Mouse (Mus musculus): ENCODE results near the gene Eef1a1. TPM values are rescaled to one million over a fixed set of nuclear protein-coding genes. Genes with fewer than 3 reads are reported as not detected.

The Eef1a1 gene
- polyA plus RNA-seq (2016; fragmentation: Nextera tagmentation; extraction: Ambion mirVana), result 2,877 and 3,185 TPM in 2 replicates

- H3K4me3 ChIP-seq, result peak within 1 kb of the TSS; percentile 59
- DNase-seq (ENCODE audit: low spot score), result no peak
- WGBS, result 2% methylated on average over 20 of the region's 20 CpGs
- peaks cover 10% of the 10 kb centered on the region for H3K4me1 ChIP-seq
- H3K36me3 ChIP-seq, result no peaks in the 10 kb centered on the region
- no peaks in the 10 kb centered on the region for H3K9me3 ChIP-seq
- H3K27ac ChIP-seq, result peak within 1 kb of the TSS; percentile 89
- H3K27me3 ChIP-seq (ENCODE audit: insufficient read depth, poor library complexity, severe bottlenecking), result no peaks in the 10 kb centered on the region
Measured at GRCm38 (mm10) chr9:78488890-78489420, at the start of gene Eef1a1. Eef1a1 (minus strand) TSS chr9:78489151.

- no peaks in the 10 kb centered on the region for H3K27me3 ChIP-seq (ENCODE audit: insufficient read depth, poor library complexity, severe bottlenecking)
- H3K9me3 ChIP-seq, result no peaks in the 10 kb centered on the region
- H3K4me1 ChIP-seq, result peaks cover 15% of the 10 kb centered on the region
- 29% methylated on average over 6 of the region's 6 CpGs for WGBS
- DNase-seq (ENCODE audit: low spot score), result no peak
- 0 out of 2 replicates have a peak, but pooled peaks cover 2% of the 10 kb centered on the region for H3K36me3 ChIP-seq
- H3K27ac ChIP-seq, result peak overlapping the region; percentile 67
- H3K4me3 ChIP-seq, result no peak overlapping the region
Measured at GRCm38 (mm10) chr9:78538421-78538820, 49.5 kb upstream of the Eef1a1 start.

- Histone ChIP-seq H3K4me1 (peaks cover 15% of the 10 kb centered on the region), H3K27ac (no peak overlapping the region), H3K4me3 (no peak overlapping the region), H3K36me3 (0 out of 2 replicates have a peak, but pooled peaks cover 2% of the 10 kb centered on the region), H3K27me3 (ENCODE audit: insufficient read depth, poor library complexity, severe bottlenecking) (no peaks in the 10 kb centered on the region), H3K9me3 (no peaks in the 10 kb centered on the region)
- no peak for DNase-seq (ENCODE audit: low spot score)
- 75% methylated on average over 9 of the region's 9 CpGs for WGBS
Measured at GRCm38 (mm10) chr9:78537154-78537873, 48.4 kb upstream of the Eef1a1 start.

GRCm38 (mm10) chr9:78534606-78535005 is 45.7 kb upstream of the Eef1a1 start:
- Histone ChIP-seq H3K27ac (no peak overlapping the region), H3K36me3 (0 out of 2 replicates have a peak, but pooled peaks cover 2% of the 10 kb centered on the region), H3K4me3 (no peak overlapping the region), H3K4me1 (peaks cover 19% of the 10 kb centered on the region), H3K9me3 (no peaks in the 10 kb centered on the region), H3K27me3 (ENCODE audit: insufficient read depth, poor library complexity, severe bottlenecking) (no peaks in the 10 kb centered on the region)
- no peak for DNase-seq (ENCODE audit: low spot score)
- WGBS, result 87% methylated on average over 7 of the region's 7 CpGs

- Histone ChIP-seq H3K36me3 (0 out of 2 replicates have a peak, but pooled peaks cover 2% of the 10 kb centered on the region), H3K4me3 (no peak overlapping the region), H3K27ac (no peak overlapping the region), H3K27me3 (ENCODE audit: insufficient read depth, poor library complexity, severe bottlenecking) (no peaks in the 10 kb centered on the region), H3K9me3 (no peaks in the 10 kb centered on the region), H3K4me1 (peaks cover 14% of the 10 kb centered on the region)
- 79% methylated on average over 18 of the region's 18 CpGs for WGBS
- DNase-seq (ENCODE audit: low spot score), result no peak
Measured at GRCm38 (mm10) chr9:78533296-78533935, 44.5 kb upstream of the Eef1a1 start.

GRCm38 (mm10) chr9:78532341-78532819 is 43.4 kb upstream of the Eef1a1 start:
- H3K27me3 ChIP-seq (ENCODE audit: insufficient read depth, poor library complexity, severe bottlenecking), result no peaks in the 10 kb centered on the region
- 72% methylated on average over 9 of the region's 9 CpGs for WGBS
- no peak for DNase-seq (ENCODE audit: low spot score)
- H3K9me3 ChIP-seq, result no peaks in the 10 kb centered on the region
- no peak overlapping the region for H3K27ac ChIP-seq
- H3K4me1 ChIP-seq, result peaks cover 11% of the 10 kb centered on the region
- 0 out of 2 replicates have a peak, but pooled peaks cover 2% of the 10 kb centered on the region for H3K36me3 ChIP-seq
- H3K4me3 ChIP-seq, result no peak overlapping the region

- Histone ChIP-seq H3K27me3 (ENCODE audit: insufficient read depth, poor library complexity, severe bottlenecking) (no peaks in the 10 kb centered on the region), H3K4me1 (peaks cover 9% of the 10 kb centered on the region), H3K4me3 (no peak overlapping the region), H3K36me3 (0 out of 2 replicates have a peak, but pooled peaks cover 2% of the 10 kb centered on the region), H3K27ac (no peak overlapping the region), H3K9me3 (no peaks in the 10 kb centered on the region)
- 48% methylated on average over 5 of the region's 5 CpGs for WGBS
- no peak for DNase-seq (ENCODE audit: low spot score)
Measured at GRCm38 (mm10) chr9:78531816-78532215, 42.9 kb upstream of the Eef1a1 start.

- DNase-seq (ENCODE audit: low spot score), result peak; percentile 87
- no peaks in the 10 kb centered on the region for H3K9me3 ChIP-seq
- no peaks in the 10 kb centered on the region for H3K27me3 ChIP-seq (ENCODE audit: insufficient read depth, poor library complexity, severe bottlenecking)
- H3K4me1 ChIP-seq, result peaks cover 25% of the 10 kb centered on the region
- 4% methylated on average over 16 of the region's 16 CpGs for WGBS
- peak overlapping the region; percentile 65 for H3K4me3 ChIP-seq
- H3K27ac ChIP-seq, result peak overlapping the region; percentile 90
- peaks cover 19% of the 10 kb centered on the region for H3K36me3 ChIP-seq
Measured at GRCm38 (mm10) chr9:78527767-78528381, 38.9 kb upstream of the Eef1a1 start.

- Histone ChIP-seq H3K36me3 (peaks cover 22% of the 10 kb centered on the region), H3K4me3 (peak overlapping the region; percentile 65), H3K27ac (peak overlapping the region; percentile 90), H3K4me1 (peaks cover 25% of the 10 kb centered on the region), H3K9me3 (no peaks in the 10 kb centered on the region), H3K27me3 (ENCODE audit: insufficient read depth, poor library complexity, severe bottlenecking) (no peaks in the 10 kb centered on the region)
- peak; percentile 94 for DNase-seq (ENCODE audit: low spot score)
- WGBS, result under 1% methylated on average over 24 of the region's 24 CpGs
Measured at GRCm38 (mm10) chr9:78527301-78527761, 38.4 kb upstream of the Eef1a1 start.

GRCm38 (mm10) chr9:78526206-78526605 is 37.3 kb upstream of the Eef1a1 start:
- H3K9me3 ChIP-seq, result no peaks in the 10 kb centered on the region
- DNase-seq (ENCODE audit: low spot score), result no peak
- no peaks in the 10 kb centered on the region for H3K27me3 ChIP-seq (ENCODE audit: insufficient read depth, poor library complexity, severe bottlenecking)
- peaks cover 22% of the 10 kb centered on the region for H3K36me3 ChIP-seq
- peaks cover 27% of the 10 kb centered on the region for H3K4me1 ChIP-seq
- 92% methylated on average over 2 of the region's 2 CpGs for WGBS
- H3K4me3 ChIP-seq, result no peak overlapping the region
- no peak overlapping the region for H3K27ac ChIP-seq

- Histone ChIP-seq H3K4me1 (peaks cover 27% of the 10 kb centered on the region), H3K36me3 (peaks cover 22% of the 10 kb centered on the region), H3K27me3 (ENCODE audit: insufficient read depth, poor library complexity, severe bottlenecking) (no peaks in the 10 kb centered on the region), H3K27ac (no peak overlapping the region), H3K9me3 (no peaks in the 10 kb centered on the region), H3K4me3 (no peak overlapping the region)
- no peak for DNase-seq (ENCODE audit: low spot score)
- WGBS, result 91% methylated on average over 17 of the region's 17 CpGs
Measured at GRCm38 (mm10) chr9:78525451-78526135, 36.6 kb upstream of the Eef1a1 start.

GRCm38 (mm10) chr9:78521689-78522088 is 32.7 kb upstream of the Eef1a1 start:
- Histone ChIP-seq H3K9me3 (no peaks in the 10 kb centered on the region), H3K4me1 (peaks cover 34% of the 10 kb centered on the region), H3K27me3 (ENCODE audit: insufficient read depth, poor library complexity, severe bottlenecking) (no peaks in the 10 kb centered on the region), H3K36me3 (peaks cover 22% of the 10 kb centered on the region), H3K4me3 (peak overlapping the region; percentile 74), H3K27ac (peak overlapping the region; percentile 92)
- DNase-seq (ENCODE audit: low spot score), result no peak
- 24% methylated on average over 14 of the region's 14 CpGs for WGBS

Measured in heart, embryonic 10.5 days (tissue).